Mouse (Mus musculus) liver, embryonic 14.5 days (tissue): ENCODE measurements around the gene Nhsl2. TPM values are rescaled to one million over a fixed set of nuclear protein-coding genes. Genes with fewer than 3 reads are reported as not detected.

Experiments
- ATAC-seq: fragments of 200-750 bp; cut with Nextera tagmentation; 2 replicates; pipeline ENCODE4 v1.8.0; 2017; ENCODE audit warnings: moderate number of reproducible peaks, mild to moderate bottlenecking, moderate library complexity; ENCODE audit not compliant: insufficient read depth
- DNase-seq, 3 experiments: peaks; one replicate each; pipeline ENCODE4 v3.0.0-alpha.2; 2012 to 2013; ENCODE audit warnings: low read depth in 3 of 3, low spot score in 3 of 3
- H3K27ac ChIP-seq: fragments of 300-500 bp; sonication (generic); 2 replicates; pipeline ENCODE4 v1.5.1; 2014; ENCODE audit warnings: moderate library complexity, mild to moderate bottlenecking, control low read depth, inconsistent platforms
- H3K27me3 ChIP-seq: fragments of 300-500 bp; sonication (generic); 2 replicates; pipeline ENCODE4 v1.6.1; 2014; ENCODE audit warnings: mild to moderate bottlenecking, low read length, moderate library complexity; ENCODE audit not compliant: control insufficient read depth, insufficient read depth
- H3K36me3 ChIP-seq: fragments of 300-500 bp; sonication (generic); replicated peaks from 2 replicates; pipeline ENCODE4 v1.6.1; 2014; ENCODE audit warnings: low read depth; ENCODE audit not compliant: control insufficient read depth, insufficient read depth
- H3K4me1 ChIP-seq, 2 experiments: fragments of 200-500 bp in 1 of 2; fragments of 300-500 bp in 1 of 2; sonication (generic) in 1 of 2; replicated peaks; 2 replicates each; pipeline ENCODE4 v1.6.1; 2012 to 2014; ENCODE audit warnings: antibody characterized with exemption in 1 of 2, inconsistent platforms in 1 of 2, low read length in 1 of 2; ENCODE audit not compliant: control insufficient read depth in 2 of 2, insufficient read depth in 2 of 2
- H3K4me2 ChIP-seq: fragments of 300-500 bp; sonication (generic); 2 replicates; pipeline ENCODE4 v1.6.1; 2014; ENCODE audit warnings: low read depth, mild to moderate bottlenecking, control low read depth, moderate library complexity
- H3K4me3 ChIP-seq, 2 experiments: fragments of 200-500 bp in 1 of 2; fragments of 300-500 bp in 1 of 2; sonication (generic) in 1 of 2; 2 replicates each; pipeline ENCODE4 v1.5.1; 2012 to 2014; ENCODE audit warnings: low read depth in 2 of 2, low read length in 2 of 2, mild to moderate bottlenecking in 2 of 2, control low read depth in 1 of 2, inconsistent platforms in 1 of 2, moderate library complexity in 1 of 2; ENCODE audit not compliant: insufficient read depth in 1 of 2
- H3K9ac ChIP-seq: fragments of 300-500 bp; sonication (generic); replicated peaks from 2 replicates; pipeline ENCODE4 v1.6.1; 2014; ENCODE audit warnings: mild to moderate bottlenecking, control low read depth, moderate library complexity
- H3K9me3 ChIP-seq: fragments of 300-500 bp; sonication (generic); 2 replicates; pipeline ENCODE4 v1.6.1; 2016; ENCODE audit warnings: low read length, mixed read lengths; ENCODE audit not compliant: control insufficient read depth
- CTCF ChIP-seq: IDR thresholded peaks from 2 replicates; pipeline ENCODE4 v1.5.1; 2016; ENCODE audit warnings: antibody characterized with exemption, low read depth, control low read depth
- EP300 ChIP-seq: IDR thresholded peaks from 2 replicates; pipeline ENCODE4 v1.6.1; 2016; ENCODE audit warnings: antibody characterized with exemption, low read depth
- WGBS: fragments of 180-500 bp; shearing (Covaris S2); extraction: QIAGEN DNeasy Blood & Tissue Kit; methylation state at CpG from one replicate; pipeline ENCODE4 v1.1.7; 2014; ENCODE audit not compliant: insufficient replicate concordance; 5-methylcytosine and 5-hydroxymethylcytosine counted together
- polyA plus RNA-seq, 2 experiments: library from polyadenylated mRNA; depleted of rRNA in 1 of 2; stranded (reverse) in 1 of 2; unstranded in 1 of 2; fragments of >200 nt; fragmentation: Nextera tagmentation in 1 of 2; extraction: Ambion mirVana in 1 of 2; gene quantifications; 2 replicates each; pipeline versions ENCODE4 v1.2.1 to v1.2.3; 2012 to 2014

Nhsl2 gene
- polyA plus RNA-seq, 2 experiments = 0.39 to 1.3 TPM

DNA sequence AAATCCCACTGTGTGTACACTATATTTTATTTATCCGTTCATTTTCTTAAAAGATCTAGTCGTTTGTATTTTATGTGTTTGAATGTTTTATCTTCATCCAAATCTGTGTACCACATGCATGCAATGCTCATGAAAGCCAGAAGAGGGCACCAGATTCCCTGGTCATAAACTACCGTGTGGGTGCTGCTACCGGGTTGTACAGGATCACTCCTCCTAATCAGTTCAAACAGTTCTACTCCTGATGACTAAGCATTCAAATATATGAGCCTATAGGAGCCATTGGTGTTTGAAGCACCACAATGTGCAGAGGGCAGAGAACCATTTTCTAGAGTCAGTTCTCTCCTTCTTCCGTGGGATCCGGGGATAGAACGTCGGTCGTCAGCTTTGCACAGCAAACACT, 210.3 kb downstream of the Nhsl2 start:
- ATAC-seq = peak; percentile 89
- no peaks in the 10 kb centered on the region for H3K9me3 ChIP-seq
- H3K4me2 ChIP-seq = no peak overlapping the region
- no peak overlapping the region for H3K9ac ChIP-seq
- peak; percentile 43 for TF ChIP-seq EP300
- TF ChIP-seq CTCF = peak; percentile 76
- WGBS = 42% methylated on average over 9 of the region's 9 CpGs
- H3K4me1 ChIP-seq = peaks cover 0 to 6% of the 10 kb centered on the region in 2 experiments; a peak in 2 of 4 replicates
- no peaks in the 10 kb centered on the region for H3K27me3 ChIP-seq
- H3K36me3 ChIP-seq = no peaks in the 10 kb centered on the region
- H3K4me3 ChIP-seq = no peak overlapping the region
- no peak overlapping the region for H3K27ac ChIP-seq
- peak; percentile 31 to 47 (median 33) for DNase-seq

DNA sequence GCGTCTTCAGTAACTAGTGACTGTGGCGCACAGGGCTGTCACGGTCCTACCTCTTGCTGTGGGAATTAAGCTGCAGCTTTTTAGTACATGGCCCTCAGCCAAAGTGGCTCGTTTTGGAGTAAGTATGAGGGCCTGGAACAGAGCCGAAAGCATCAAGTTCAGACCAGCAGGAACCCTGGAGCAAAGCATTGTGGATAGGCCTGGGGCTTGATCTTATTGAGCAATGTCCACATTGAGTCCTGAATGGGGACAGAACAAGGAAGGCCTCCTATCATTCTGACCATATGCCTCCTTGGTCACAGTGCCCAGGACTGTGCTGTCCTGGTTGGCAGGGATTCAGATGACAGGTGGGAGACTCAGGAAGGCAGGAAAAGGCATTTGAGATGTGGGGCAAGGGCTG, 211.1 kb downstream of the Nhsl2 start:
- Histone ChIP-seq H3K4me2 (no peak overlapping the region), H3K36me3 (no peaks in the 10 kb centered on the region), H3K4me3 (no peak overlapping the region), H3K9me3 (no peaks in the 10 kb centered on the region), H3K27ac (no peak overlapping the region), H3K4me1 (peaks cover 0 to 6% of the 10 kb centered on the region in 2 experiments; a peak in 2 of 4 replicates), H3K27me3 (no peaks in the 10 kb centered on the region), H3K9ac (no peak overlapping the region)
- TF ChIP-seq EP300 = no peak
- no peak for TF ChIP-seq CTCF
- DNase-seq (no peak), ATAC-seq (no peak)
- WGBS = 66% methylated on average over 5 of the region's 5 CpGs

DNA sequence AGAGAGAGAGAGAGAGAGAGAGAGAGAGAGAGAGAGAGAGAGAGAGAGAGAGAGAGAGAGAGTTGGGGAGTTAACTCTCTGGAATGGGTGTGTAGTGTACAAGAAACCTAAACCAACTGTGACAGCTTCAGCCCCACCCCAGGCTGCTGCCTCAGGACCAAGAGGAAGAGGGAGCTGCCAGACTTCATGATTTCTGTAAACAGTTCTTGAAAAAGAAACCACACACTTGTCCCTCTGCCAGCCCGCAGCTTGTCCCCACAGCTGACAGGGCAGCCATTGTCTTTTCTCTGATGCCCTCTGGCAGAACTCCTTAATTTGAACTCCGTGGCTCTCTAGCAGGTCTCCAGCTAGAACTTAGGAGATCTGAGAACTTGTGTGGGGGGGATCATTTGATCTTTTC, 211.7 kb downstream of the Nhsl2 start:
- TF ChIP-seq CTCF (no peak), EP300 (no peak)
- Histone ChIP-seq H3K27me3 (no peaks in the 10 kb centered on the region), H3K9me3 (no peaks in the 10 kb centered on the region), H3K4me2 (no peak overlapping the region), H3K4me1 (peaks cover 0 to 6% of the 10 kb centered on the region in 2 experiments; a peak in 2 of 4 replicates), H3K9ac (no peak overlapping the region), H3K27ac (no peak overlapping the region), H3K36me3 (no peaks in the 10 kb centered on the region), H3K4me3 (no peak overlapping the region)
- no peak for ATAC-seq
- no peak for DNase-seq
- WGBS = 22% methylated on average over 2 of the region's 2 CpGs

DNA sequence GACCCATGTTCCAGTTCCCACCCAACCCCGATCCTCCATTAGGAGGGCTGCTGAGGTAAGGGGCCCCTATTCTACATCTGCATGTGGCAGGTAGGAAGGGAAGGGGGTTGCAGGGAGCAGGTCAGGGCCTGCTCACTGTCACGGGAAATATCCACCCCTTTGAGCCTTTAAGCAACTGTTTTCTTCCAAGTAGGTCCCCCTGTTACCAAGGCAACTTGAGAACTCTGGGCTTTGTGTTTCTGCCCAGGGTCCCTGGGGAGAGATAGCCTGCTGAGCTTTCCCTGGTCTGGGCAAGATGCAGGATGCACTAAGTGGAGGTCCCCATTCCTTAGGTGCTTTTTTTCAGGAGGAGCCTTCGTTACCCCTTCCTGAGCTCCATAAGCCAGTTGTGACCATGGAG, 214.9 kb downstream of the Nhsl2 start:
- 55% methylated on average over 3 of the region's 3 CpGs for WGBS
- DNase-seq (no peak), ATAC-seq (no peak)
- Histone ChIP-seq H3K9me3 (no peaks in the 10 kb centered on the region), H3K27me3 (no peaks in the 10 kb centered on the region), H3K36me3 (no peaks in the 10 kb centered on the region), H3K4me3 (no peak overlapping the region), H3K9ac (no peak overlapping the region), H3K4me1 (peaks cover 0 to 6% of the 10 kb centered on the region in 2 experiments; a peak in 2 of 4 replicates), H3K27ac (no peak overlapping the region), H3K4me2 (no peak overlapping the region)
- no peak for TF ChIP-seq EP300
- no peak for TF ChIP-seq CTCF

DNA sequence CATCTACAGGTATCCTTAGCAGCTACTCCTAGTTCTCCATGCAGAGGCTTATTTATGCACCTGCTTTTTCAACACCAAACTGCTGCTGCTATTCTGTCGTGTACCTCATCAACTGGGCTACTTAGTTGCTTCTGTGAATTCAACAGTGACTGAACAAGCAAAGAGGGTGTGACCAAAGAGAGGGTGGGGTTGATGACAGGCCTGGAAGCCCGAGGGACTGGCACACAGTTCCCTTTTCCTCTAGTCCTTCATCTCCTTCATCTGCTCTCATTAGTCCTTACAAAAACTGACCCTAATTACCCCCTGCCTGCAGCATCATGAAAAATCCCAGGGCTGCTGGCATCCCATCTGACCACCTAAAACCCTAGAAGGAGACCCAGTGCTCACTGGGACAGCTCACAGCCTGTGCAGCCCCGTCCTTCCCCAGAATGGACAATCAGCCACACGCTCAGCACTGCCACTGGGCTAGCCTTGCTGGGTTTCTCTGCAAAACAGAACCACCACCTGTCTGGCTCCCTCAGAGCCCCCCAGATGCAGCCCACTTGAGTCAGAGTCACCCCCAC, 216.1 kb downstream of the Nhsl2 start:
- peaks cover 5% of the 10 kb centered on the region for H3K27me3 ChIP-seq
- TF ChIP-seq CTCF (no peak), EP300 (no peak)
- no peaks in the 10 kb centered on the region for H3K36me3 ChIP-seq
- H3K27ac ChIP-seq = no peak overlapping the region
- WGBS = 38% methylated on average over 4 of the region's 4 CpGs
- no peak for DNase-seq
- H3K4me2 ChIP-seq = no peak overlapping the region
- H3K4me1 ChIP-seq = 0 out of 4 replicates have a peak, but pooled peaks cover 0 to 3% of the 10 kb centered on the region in 2 experiments
- H3K9ac ChIP-seq = no peak overlapping the region
- no peak overlapping the region for H3K4me3 ChIP-seq
- ATAC-seq = no peak
- no peaks in the 10 kb centered on the region for H3K9me3 ChIP-seq
